ENCODE assay signal across 9 mouse cellular contexts in the genomic region with DNA sequence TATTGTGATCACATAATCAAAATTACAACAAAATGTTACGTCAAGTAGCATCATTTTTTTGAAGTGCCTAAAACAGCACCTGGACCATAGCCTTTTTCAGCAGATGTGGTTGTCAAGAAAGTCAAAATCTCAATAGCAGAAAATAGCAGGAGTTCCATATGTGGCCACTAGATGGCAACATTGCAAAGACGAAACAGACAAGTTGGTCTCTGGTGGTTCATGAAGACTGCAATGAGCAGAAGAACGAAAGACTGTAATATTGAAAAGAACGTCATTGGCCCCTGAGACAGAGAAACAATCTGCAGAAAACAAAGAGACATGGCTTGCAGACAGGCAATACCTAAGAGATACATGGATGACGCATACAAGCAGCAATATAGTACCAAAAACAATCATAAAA. TPM values are rescaled to one million over a fixed set of nuclear protein-coding genes. Genes with fewer than 3 reads are reported as not detected.
A peak's percentile ranks its signal among the peaks of the same experiment; 100 is the strongest.
DNase-seq lines count a peak whose midpoint lies in the region; ATAC-seq lines count a peak whose summit lies in the region.
"Had no signal": no experiment of that assay in that cellular context is flagged by ENCODE, and none has a peak within 500 bp of the region (broad histone marks: within the 10 kb centered on the region; RNA-seq: fewer than 3 reads in every experiment).

No protein-coding gene starts in this region.

- WGBS in heart, embryonic 11.5 days (ENCODE audit: insufficient replicate concordance), result 18% methylated on average over 5 of the region's 5 CpGs
- WGBS in hindbrain, embryonic 14.5 days, result 14% methylated on average over 5 of the region's 5 CpGs
- 9% methylated on average over 5 of the region's 5 CpGs for WGBS in neural tube, embryonic 14.5 days

- no peak for ATAC-seq in heart, embryonic 11.5 days (replicated peaks; ENCODE audit: insufficient number of reproducible peaks, low FRiP score, low TSS enrichment)
- ATAC-seq in hindbrain, embryonic 14.5 days (ENCODE audit: low FRiP score), result no peak
- ATAC-seq in neural tube, embryonic 14.5 days (ENCODE audit: low read depth), result peak; percentile 77

- no peaks in the 10 kb centered on the region for H3K4me1 ChIP-seq in heart, embryonic 11.5 days (ENCODE audit: control insufficient read depth, insufficient read depth, low read length)
- no peaks in the 10 kb centered on the region for H3K4me1 ChIP-seq in hindbrain, embryonic 14.5 days (replicated peaks; ENCODE audit: control insufficient read depth, insufficient read depth, low read length)
- no peaks in the 10 kb centered on the region for H3K4me1 ChIP-seq in neural tube, embryonic 14.5 days (ENCODE audit: control insufficient read depth, insufficient read depth, low read length)
- H3K4me1 ChIP-seq: limb, embryonic 15.5 days had no signal

- peak; percentile 40 for DNase-seq in heart, postnatal 10 days
- DNase-seq in MEL-GATA-1-ER (ENCODE audit: extremely low read depth, low read depth), result peak; percentile 36
- peak; percentile 60 to 68 for DNase-seq in cerebellum, postnatal 14 days
- DNase-seq in hindbrain, embryonic 14.5 days (ENCODE audit: low spot score), result peak; percentile 73
- peak; percentile 55 to 66 for DNase-seq in left cerebral cortex, postnatal 14 days (ENCODE audit: low spot score in 2 of 2)
- DNase-seq in urinary bladder, postnatal 4 days (ENCODE audit: low spot score in 2 of 2), result no peak

- H3K36me3 ChIP-seq in heart, embryonic 11.5 days (ENCODE audit: control insufficient read depth, insufficient read depth, low read length), result no peaks in the 10 kb centered on the region
- H3K36me3 ChIP-seq in hindbrain, embryonic 14.5 days (replicated peaks; ENCODE audit: control insufficient read depth, insufficient read depth), result no peaks in the 10 kb centered on the region
- H3K36me3 ChIP-seq in neural tube, embryonic 14.5 days (ENCODE audit: control insufficient read depth, insufficient read depth, low read length), result no peaks in the 10 kb centered on the region
- H3K36me3 ChIP-seq: limb, embryonic 15.5 days had no signal

- no peak overlapping the region; the same call in 1 of the 2 replicates for H3K4me2 ChIP-seq in heart, embryonic 11.5 days
- H3K4me2 ChIP-seq in hindbrain, embryonic 14.5 days (replicated peaks), result no peak overlapping the region
- peak overlapping the region; percentile 20; the same call in 1 of the 2 replicates for H3K4me2 ChIP-seq in neural tube, embryonic 14.5 days (ENCODE audit: low read depth, low read length)
- H3K4me2 ChIP-seq: limb, embryonic 15.5 days had no signal

- no peaks in the 10 kb centered on the region for H3K9me3 ChIP-seq in heart, embryonic 11.5 days (replicated peaks; ENCODE audit: control insufficient read depth, low read length)
- H3K9me3 ChIP-seq in hindbrain, embryonic 14.5 days (ENCODE audit: control insufficient read depth, low read length), result no peaks in the 10 kb centered on the region
- no peaks in the 10 kb centered on the region for H3K9me3 ChIP-seq in neural tube, embryonic 14.5 days (ENCODE audit: control insufficient read depth, low read length)
- H3K9me3 ChIP-seq: limb, embryonic 15.5 days had no signal

- no peak overlapping the region for H3K27ac ChIP-seq in heart, embryonic 11.5 days (ENCODE audit: low read depth, low read length)
- no peak overlapping the region for H3K27ac ChIP-seq in hindbrain, embryonic 14.5 days
- no peak overlapping the region for H3K27ac ChIP-seq in neural tube, embryonic 14.5 days (ENCODE audit: low read depth, low read length)
- H3K27ac ChIP-seq: limb, embryonic 15.5 days had no signal

- no peak overlapping the region for H3K9ac ChIP-seq in heart, embryonic 11.5 days (ENCODE audit: low read depth, low read length)
- no peak overlapping the region for H3K9ac ChIP-seq in hindbrain, embryonic 14.5 days
- H3K9ac ChIP-seq in neural tube, embryonic 14.5 days (replicated peaks; ENCODE audit: low read depth, low read length), result no peak overlapping the region
- H3K9ac ChIP-seq: limb, embryonic 15.5 days had no signal

- H3K4me3 ChIP-seq in heart, embryonic 11.5 days (ENCODE audit: low read depth, low read length), result no peak overlapping the region
- H3K4me3 ChIP-seq in hindbrain, embryonic 14.5 days (replicated peaks; ENCODE audit: low read length), result no peak overlapping the region
- no peak overlapping the region for H3K4me3 ChIP-seq in neural tube, embryonic 14.5 days (ENCODE audit: low read depth, low read length)
- H3K4me3 ChIP-seq: limb, embryonic 15.5 days had no signal

- intact Hi-C loops in heart, postnatal 10 days (cut with DNase I), result no loop called here
- intact Hi-C loops in left cerebral cortex, postnatal 14 days (cut with DNase I), result no loop called here

- H3K27me3 ChIP-seq in heart, embryonic 11.5 days (ENCODE audit: control insufficient read depth, insufficient read depth, low read length), result no peaks in the 10 kb centered on the region
- H3K27me3 ChIP-seq in hindbrain, embryonic 14.5 days (ENCODE audit: control insufficient read depth, insufficient read depth, low read length), result no peaks in the 10 kb centered on the region
- no peaks in the 10 kb centered on the region for H3K27me3 ChIP-seq in neural tube, embryonic 14.5 days (ENCODE audit: control insufficient read depth, insufficient read depth, low read length)
- H3K27me3 ChIP-seq: limb, embryonic 15.5 days had no signal

RNA-seq across cellular contexts. Expression of a gene that starts 42.1 kb away (rescaled TPM):
- total RNA-seq in heart, postnatal 10 days (2021), result not detected
- not detected in 2 replicates for polyA plus RNA-seq in heart, embryonic 11.5 days (2014; fragmentation: Nextera tagmentation; extraction: Ambion mirVana)
- polyA plus RNA-seq in hindbrain, embryonic 14.5 days (2014; fragmentation: Nextera tagmentation; extraction: Ambion mirVana), result not detected in 2 replicates
- total RNA-seq in left cerebral cortex, postnatal 14 days (2021), result not detected
- polyA plus RNA-seq in neural tube, embryonic 14.5 days (2014; fragmentation: Nextera tagmentation; extraction: Ambion mirVana), result not detected in 2 replicates
- polyA plus RNA-seq: limb, embryonic 15.5 days had no signal

Comparison
In these comparisons a context has a peak if more than half of its experiments do, and no peak if none do; other contexts are left out.
1. DNase-seq: peak in heart, postnatal 10 days (2 of 2), MEL-GATA-1-ER (single experiment), cerebellum, postnatal 14 days (2 of 2), hindbrain, embryonic 14.5 days (single experiment) and left cerebral cortex, postnatal 14 days (2 of 2); none in urinary bladder, postnatal 4 days (0 of 2).